Mouse (Mus musculus) forebrain, embryonic 12.5 days (tissue): Measurements from ENCODE around the gene Phldb1. TPM values are rescaled to one million over a fixed set of nuclear protein-coding genes. Genes with fewer than 3 reads are reported as not detected.

Experiments used
- ATAC-seq: fragments of 200-750 bp; cut with Nextera tagmentation; 2 replicates; pipeline ENCODE4 v1.8.0; 2017; ENCODE audit warnings: moderate TSS enrichment; ENCODE audit not compliant: low FRiP score
- H3K27ac ChIP-seq: fragments of 300-500 bp; sonication (generic); 2 replicates; pipeline ENCODE4 v1.5.1; 2016; ENCODE audit warnings: mild to moderate bottlenecking
- H3K27me3 ChIP-seq: fragments of 300-500 bp; sonication (generic); 2 replicates; pipeline ENCODE4 v1.6.1; 2016; ENCODE audit warnings: mild to moderate bottlenecking
- H3K36me3 ChIP-seq: fragments of 300-500 bp; sonication (generic); replicated peaks from 2 replicates; pipeline ENCODE4 v1.6.1; 2016; ENCODE audit warnings: mild to moderate bottlenecking
- H3K4me1 ChIP-seq: fragments of 300-500 bp; sonication (generic); 2 replicates; pipeline ENCODE4 v1.6.1; 2016
- H3K4me2 ChIP-seq: fragments of 300-500 bp; sonication (generic); 2 replicates; pipeline ENCODE4 v1.6.1; 2016; ENCODE audit warnings: mild to moderate bottlenecking, moderate library complexity
- H3K4me3 ChIP-seq: fragments of 300-500 bp; sonication (generic); replicated peaks from 2 replicates; pipeline ENCODE4 v1.5.1; 2016; ENCODE audit warnings: mild to moderate bottlenecking
- H3K9ac ChIP-seq: fragments of 300-500 bp; sonication (generic); 2 replicates; pipeline ENCODE4 v1.6.1; 2016; ENCODE audit warnings: mild to moderate bottlenecking
- H3K9me3 ChIP-seq: fragments of 300-500 bp; sonication (generic); 2 replicates; pipeline ENCODE4 v1.6.1; 2016
- WGBS: fragments of 180-500 bp; shearing (Covaris S2); methylation state at CpG from one replicate; pipeline ENCODE4 v1.1.7; 2016; 5-methylcytosine and 5-hydroxymethylcytosine counted together
- polyA plus RNA-seq: library from polyadenylated mRNA; unstranded; fragments of >200 nt; fragmentation: Nextera tagmentation; extraction: Ambion mirVana; gene quantifications from 2 replicates; pipeline ENCODE4 v1.2.1, GENCODE M21; 2016

Phldb1 gene
- polyA plus RNA-seq, 1 experiment from 2014 or later = 57.5 TPM

- Histone ChIP-seq H3K27ac (no peak overlapping the region), H3K4me3 (no peak overlapping the region), H3K4me1 (no peaks in the 10 kb centered on the region), H3K9ac (no peak overlapping the region), H3K9me3 (no peaks in the 10 kb centered on the region), H3K36me3 (peaks cover 46% of the 10 kb centered on the region), H3K27me3 (no peaks in the 10 kb centered on the region; the same call in 1 of the 2 replicates), H3K4me2 (no peak overlapping the region)
- ATAC-seq = no peak
- WGBS = 82% methylated on average over 1 of the region's 1 CpGs
Measured at GRCm38 (mm10) chr9:44740663-44741192, 5.7 kb upstream of the Phldb1 start.

GRCm38 (mm10) chr9:44737240-44737949, 2.4 kb upstream of the Phldb1 start:
- 68% methylated on average over 8 of the region's 8 CpGs for WGBS

GRCm38 (mm10) chr9:44736301-44736700, 1.3 kb upstream of the Phldb1 start:
- no peaks in the 10 kb centered on the region for H3K9me3 ChIP-seq
- WGBS = 83% methylated on average over 2 of the region's 2 CpGs
- H3K27me3 ChIP-seq = peaks cover 30% of the 10 kb centered on the region
- peaks cover 7% of the 10 kb centered on the region; the same call in 1 of the 2 replicates for H3K36me3 ChIP-seq
- ATAC-seq = no peak
- H3K4me1 ChIP-seq = peaks cover 24% of the 10 kb centered on the region
- H3K4me3 ChIP-seq = no peak overlapping the region
- H3K27ac ChIP-seq = no peak overlapping the region
- H3K4me2 ChIP-seq = no peak overlapping the region
- H3K9ac ChIP-seq = no peak overlapping the region

More at GRCm38 (mm10) chr9:44737240-44737949, 2.4 kb upstream of the Phldb1 start:
- Histone ChIP-seq H3K4me2 (no peak overlapping the region), H3K9me3 (no peaks in the 10 kb centered on the region), H3K9ac (0 out of 2 replicates have a peak overlapping the region, but pooled peaks have one; percentile 21), H3K36me3 (peaks cover 12% of the 10 kb centered on the region), H3K27me3 (peaks cover 26% of the 10 kb centered on the region), H3K4me3 (no peak overlapping the region), H3K4me1 (peaks cover 24% of the 10 kb centered on the region), H3K27ac (0 out of 2 replicates have a peak overlapping the region, but pooled peaks have one; percentile 13)
- no peak for ATAC-seq

- Histone ChIP-seq H3K36me3 (peaks cover 3% of the 10 kb centered on the region; the same call in 1 of the 2 replicates), H3K9me3 (no peaks in the 10 kb centered on the region), H3K9ac (no peak overlapping the region), H3K27me3 (peaks cover 30% of the 10 kb centered on the region), H3K27ac (no peak overlapping the region), H3K4me1 (peaks cover 24% of the 10 kb centered on the region), H3K4me3 (no peak overlapping the region), H3K4me2 (no peak overlapping the region; the same call in 1 of the 2 replicates)
- no peak for ATAC-seq
- 85% methylated on average over 6 of the region's 6 CpGs for WGBS
Measured at GRCm38 (mm10) chr9:44735886-44736285, 888 bp upstream of the Phldb1 start.

GRCm38 (mm10) chr9:44733671-44734523, 1.1 kb downstream of the Phldb1 start:
- Histone ChIP-seq H3K27ac (no peak overlapping the region), H3K9ac (peak overlapping the region; percentile 54), H3K4me2 (peak overlapping the region; percentile 82), H3K9me3 (no peaks in the 10 kb centered on the region), H3K4me3 (peak overlapping the region; percentile 55), H3K27me3 (peaks cover 30% of the 10 kb centered on the region), H3K4me1 (peaks cover 24% of the 10 kb centered on the region), H3K36me3 (no peaks in the 10 kb centered on the region)
- ATAC-seq = peak; percentile 34
- under 1% methylated on average over 79 of the region's 79 CpGs for WGBS

GRCm38 (mm10) chr9:44732921-44733530, 2.0 kb downstream of the Phldb1 start:
- Histone ChIP-seq H3K9ac (peak overlapping the region; percentile 54), H3K4me1 (peaks cover 24% of the 10 kb centered on the region)

GRCm38 (mm10) chr9:44732130-44732549, 2.9 kb downstream of the Phldb1 start:
- Histone ChIP-seq H3K9ac (no peak overlapping the region), H3K9me3 (no peaks in the 10 kb centered on the region), H3K4me2 (no peak overlapping the region), H3K27me3 (peaks cover 30% of the 10 kb centered on the region), H3K27ac (no peak overlapping the region), H3K36me3 (no peaks in the 10 kb centered on the region), H3K4me1 (peaks cover 30% of the 10 kb centered on the region), H3K4me3 (no peak overlapping the region)
- no peak for ATAC-seq
- 76% methylated on average over 5 of the region's 5 CpGs for WGBS

More at GRCm38 (mm10) chr9:44732921-44733530, 2.0 kb downstream of the Phldb1 start:
- Histone ChIP-seq H3K4me2 (peak overlapping the region; percentile 82), H3K4me3 (peak overlapping the region; percentile 55), H3K36me3 (no peaks in the 10 kb centered on the region), H3K27ac (no peak overlapping the region), H3K9me3 (no peaks in the 10 kb centered on the region), H3K27me3 (peaks cover 30% of the 10 kb centered on the region)
- WGBS = 60% methylated on average over 12 of the region's 12 CpGs
- no peak for ATAC-seq

- Histone ChIP-seq H3K27me3 (peaks cover 5% of the 10 kb centered on the region; the same call in 1 of the 2 replicates), H3K4me1 (peaks cover 53% of the 10 kb centered on the region), H3K9ac (no peak overlapping the region), H3K4me2 (no peak overlapping the region), H3K36me3 (no peaks in the 10 kb centered on the region), H3K9me3 (no peaks in the 10 kb centered on the region), H3K27ac (no peak overlapping the region), H3K4me3 (no peak overlapping the region)
- no peak for ATAC-seq
- 69% methylated on average over 5 of the region's 5 CpGs for WGBS
Measured at GRCm38 (mm10) chr9:44727441-44727840, 7.6 kb downstream of the Phldb1 start.

- Histone ChIP-seq H3K27me3 (no peaks in the 10 kb centered on the region), H3K9me3 (no peaks in the 10 kb centered on the region), H3K36me3 (no peaks in the 10 kb centered on the region), H3K4me1 (peaks cover 58% of the 10 kb centered on the region), H3K4me2 (no peak overlapping the region), H3K4me3 (no peak overlapping the region), H3K9ac (peak overlapping the region; percentile 42; the same call in 1 of the 2 replicates), H3K27ac (peak overlapping the region; percentile 54)
- no peak for ATAC-seq
- WGBS = 45% methylated on average over 10 of the region's 10 CpGs
Measured at GRCm38 (mm10) chr9:44726431-44727146, 8.4 kb downstream of the Phldb1 start.

GRCm38 (mm10) chr9:44724665-44725064, 10.3 kb downstream of the Phldb1 start:
- Histone ChIP-seq H3K27ac (peak overlapping the region; percentile 70), H3K4me2 (no peak overlapping the region), H3K27me3 (no peaks in the 10 kb centered on the region), H3K9ac (no peak overlapping the region), H3K36me3 (no peaks in the 10 kb centered on the region), H3K4me1 (peaks cover 73% of the 10 kb centered on the region), H3K4me3 (no peak overlapping the region), H3K9me3 (no peaks in the 10 kb centered on the region)
- no peak for ATAC-seq
- 56% methylated on average over 2 of the region's 2 CpGs for WGBS

- Histone ChIP-seq H3K4me1 (peaks cover 77% of the 10 kb centered on the region), H3K27me3 (no peaks in the 10 kb centered on the region), H3K4me3 (no peak overlapping the region), H3K9me3 (no peaks in the 10 kb centered on the region), H3K36me3 (no peaks in the 10 kb centered on the region), H3K4me2 (no peak overlapping the region), H3K9ac (no peak overlapping the region), H3K27ac (peak overlapping the region; percentile 70; the same call in 1 of the 2 replicates)
- WGBS = 63% methylated on average over 6 of the region's 6 CpGs
- ATAC-seq = no peak
Measured at GRCm38 (mm10) chr9:44724223-44724622, 10.8 kb downstream of the Phldb1 start.
